Mouse (Mus musculus): Measurements from ENCODE around the gene L1cam. TPM values are rescaled to one million over a fixed set of nuclear protein-coding genes. Genes with fewer than 3 reads are reported as not detected.

The L1cam gene
- 0.93 and 1.7 TPM in 2 replicates for polyA plus RNA-seq (2016; fragmentation: Nextera tagmentation; extraction: Ambion mirVana)

GRCm38 (mm10) chrX:73895719-73896118, at the start of gene L1cam:
Gene L1cam (minus strand): TSS chrX:73896105.
- ATAC-seq (ENCODE audit: insufficient number of reproducible peaks, insufficient read depth, low FRiP score, low TSS enrichment, low read depth), result no peak
- Histone ChIP-seq H3K4me2 (no peak within 1 kb of the TSS), H3K36me3 (no peaks in the 10 kb centered on the region), H3K4me3 (replicated peaks) (no peak within 1 kb of the TSS), H3K27ac (no peak within 1 kb of the TSS), H3K9me3 (no peaks in the 10 kb centered on the region), H3K9ac (replicated peaks) (no peak within 1 kb of the TSS), H3K27me3 (peaks cover 20% of the 10 kb centered on the region), H3K4me1 (replicated peaks) (no peaks in the 10 kb centered on the region)
- 14% methylated on average over 2 of the region's 2 CpGs for WGBS

- H3K4me1 ChIP-seq (replicated peaks), result no peaks in the 10 kb centered on the region
- ATAC-seq (ENCODE audit: insufficient number of reproducible peaks, insufficient read depth, low FRiP score, low TSS enrichment, low read depth), result no peak
- WGBS, result 93% methylated on average over 2 of the region's 2 CpGs
- H3K4me2 ChIP-seq, result no peak overlapping the region
- H3K4me3 ChIP-seq (replicated peaks), result no peak overlapping the region
- no peak overlapping the region for H3K27ac ChIP-seq
- H3K9ac ChIP-seq (replicated peaks), result no peak overlapping the region
- H3K36me3 ChIP-seq, result peaks cover 62% of the 10 kb centered on the region
- no peaks in the 10 kb centered on the region for H3K9me3 ChIP-seq
- no peaks in the 10 kb centered on the region for H3K27me3 ChIP-seq
These were observed 46.4 kb upstream of the L1cam start for GRCm38 (mm10) chrX:73942294-73942693.

- ATAC-seq (ENCODE audit: insufficient number of reproducible peaks, insufficient read depth, low FRiP score, low TSS enrichment, low read depth), result no peak
- WGBS, result 94% methylated on average over 2 of the region's 2 CpGs
- peaks cover 58% of the 10 kb centered on the region for H3K36me3 ChIP-seq
These were observed 46.0 kb upstream of the L1cam start for GRCm38 (mm10) chrX:73941860-73942259.

GRCm38 (mm10) chrX:73931871-73932270, 36.0 kb upstream of the L1cam start:
- 83% methylated on average over 2 of the region's 2 CpGs for WGBS

More at GRCm38 (mm10) chrX:73941860-73942259, 46.0 kb upstream of the L1cam start:
- Histone ChIP-seq H3K4me2 (no peak overlapping the region), H3K4me3 (replicated peaks) (no peak overlapping the region), H3K27me3 (no peaks in the 10 kb centered on the region), H3K4me1 (replicated peaks) (no peaks in the 10 kb centered on the region), H3K9me3 (no peaks in the 10 kb centered on the region), H3K9ac (replicated peaks) (no peak overlapping the region), H3K27ac (no peak overlapping the region)

GRCm38 (mm10) chrX:73930402-73931062, 34.6 kb upstream of the L1cam start, which contains the start of gene Renbp:
Gene Renbp (minus strand): TSS chrX:73930850.
- peak within 1 kb of the TSS; percentile 40 for H3K4me2 ChIP-seq
- H3K36me3 ChIP-seq, result no peaks in the 10 kb centered on the region
- peak within 1 kb of the TSS; percentile 17; the same call in 1 of the 2 replicates for H3K4me3 ChIP-seq (replicated peaks)
- WGBS, result 37% methylated on average over 17 of the region's 17 CpGs
- H3K27me3 ChIP-seq, result 0 out of 2 replicates have a peak, but pooled peaks cover 4% of the 10 kb centered on the region
- H3K9ac ChIP-seq (replicated peaks), result no peak within 1 kb of the TSS
- ATAC-seq (ENCODE audit: insufficient number of reproducible peaks, insufficient read depth, low FRiP score, low TSS enrichment, low read depth), result peak; percentile 85
- no peaks in the 10 kb centered on the region for H3K4me1 ChIP-seq (replicated peaks)
- H3K27ac ChIP-seq, result no peak within 1 kb of the TSS
- H3K9me3 ChIP-seq, result no peaks in the 10 kb centered on the region

More at GRCm38 (mm10) chrX:73931871-73932270, 36.0 kb upstream of the L1cam start:
- H3K27ac ChIP-seq, result no peak overlapping the region
- no peak overlapping the region for H3K9ac ChIP-seq (replicated peaks)
- no peaks in the 10 kb centered on the region for H3K9me3 ChIP-seq
- no peaks in the 10 kb centered on the region for H3K4me1 ChIP-seq (replicated peaks)
- H3K4me2 ChIP-seq, result no peak overlapping the region
- H3K36me3 ChIP-seq, result no peaks in the 10 kb centered on the region
- ATAC-seq (ENCODE audit: insufficient number of reproducible peaks, insufficient read depth, low FRiP score, low TSS enrichment, low read depth), result no peak
- H3K27me3 ChIP-seq, result 0 out of 2 replicates have a peak, but pooled peaks cover 4% of the 10 kb centered on the region
- H3K4me3 ChIP-seq (replicated peaks), result no peak overlapping the region

- peak overlapping the region; percentile 56 for H3K4me3 ChIP-seq (replicated peaks)
- peak overlapping the region; percentile 75 for H3K27ac ChIP-seq
- 71% methylated on average over 8 of the region's 8 CpGs for WGBS
- 0 out of 2 replicates have a peak overlapping the region, but pooled peaks have one; percentile 53 for H3K9ac ChIP-seq (replicated peaks)
- peaks cover 24% of the 10 kb centered on the region for H3K36me3 ChIP-seq
- H3K4me1 ChIP-seq (replicated peaks), result no peaks in the 10 kb centered on the region
- H3K9me3 ChIP-seq, result no peaks in the 10 kb centered on the region
- no peaks in the 10 kb centered on the region for H3K27me3 ChIP-seq
- H3K4me2 ChIP-seq, result peak overlapping the region; percentile 65
- ATAC-seq (ENCODE audit: insufficient number of reproducible peaks, insufficient read depth, low FRiP score, low TSS enrichment, low read depth), result no peak
These were observed 26.6 kb upstream of the L1cam start for GRCm38 (mm10) chrX:73922550-73922882.

GRCm38 (mm10) chrX:73921823-73922549, 26.1 kb upstream of the L1cam start, which contains the start of the genes Arhgap4 and Naa10:
Gene Arhgap4 (minus strand): TSS chrX:73921870.
Gene Naa10 (minus strand): TSS chrX:73921944.
- peak within 1 kb of the TSS; percentile 56 for H3K4me3 ChIP-seq (replicated peaks)
- peaks cover 28% of the 10 kb centered on the region for H3K36me3 ChIP-seq
- ATAC-seq (ENCODE audit: insufficient number of reproducible peaks, insufficient read depth, low FRiP score, low TSS enrichment, low read depth), result peak; percentile 95
- peak within 1 kb of the TSS; percentile 73 for H3K9ac ChIP-seq (replicated peaks)
- H3K9me3 ChIP-seq, result no peaks in the 10 kb centered on the region
- peak within 1 kb of the TSS; percentile 65 for H3K4me2 ChIP-seq
- H3K4me1 ChIP-seq (replicated peaks), result no peaks in the 10 kb centered on the region
- peak within 1 kb of the TSS; percentile 82 for H3K27ac ChIP-seq
- no peaks in the 10 kb centered on the region for H3K27me3 ChIP-seq
- WGBS, result 18% methylated on average over 43 of the region's 43 CpGs

- H3K4me1 ChIP-seq (replicated peaks), result no peaks in the 10 kb centered on the region
- ATAC-seq (ENCODE audit: insufficient number of reproducible peaks, insufficient read depth, low FRiP score, low TSS enrichment, low read depth), result peak; percentile 39; the same call in 1 of the 2 replicates
- WGBS, result 17% methylated on average over 34 of the region's 34 CpGs
- H3K36me3 ChIP-seq, result peaks cover 30% of the 10 kb centered on the region
- no peaks in the 10 kb centered on the region for H3K27me3 ChIP-seq
- H3K4me3 ChIP-seq (replicated peaks), result peak overlapping the region; percentile 56
- H3K27ac ChIP-seq, result peak overlapping the region; percentile 82
- H3K9ac ChIP-seq (replicated peaks), result peak overlapping the region; percentile 73
- no peaks in the 10 kb centered on the region for H3K9me3 ChIP-seq
- H3K4me2 ChIP-seq, result peak overlapping the region; percentile 65
These were observed 25.4 kb upstream of the L1cam start for GRCm38 (mm10) chrX:73921285-73921822.

GRCm38 (mm10) chrX:73918631-73919030, 22.7 kb upstream of the L1cam start:
- H3K4me2 ChIP-seq, result no peak overlapping the region
- H3K9ac ChIP-seq (replicated peaks), result no peak overlapping the region
- no peak overlapping the region for H3K27ac ChIP-seq
- 90% methylated on average over 5 of the region's 5 CpGs for WGBS
- H3K4me3 ChIP-seq (replicated peaks), result no peak overlapping the region
- no peak for ATAC-seq (ENCODE audit: insufficient number of reproducible peaks, insufficient read depth, low FRiP score, low TSS enrichment, low read depth)
- no peaks in the 10 kb centered on the region; the same call in 1 of the 2 replicates for H3K27me3 ChIP-seq
- no peaks in the 10 kb centered on the region for H3K4me1 ChIP-seq (replicated peaks)
- no peaks in the 10 kb centered on the region for H3K9me3 ChIP-seq
- peaks cover 30% of the 10 kb centered on the region for H3K36me3 ChIP-seq

GRCm38 (mm10) chrX:73916945-73917344, 21.0 kb upstream of the L1cam start:
- ATAC-seq (ENCODE audit: insufficient number of reproducible peaks, insufficient read depth, low FRiP score, low TSS enrichment, low read depth), result no peak
- WGBS, result 86% methylated on average over 8 of the region's 8 CpGs
- Histone ChIP-seq H3K4me2 (no peak overlapping the region), H3K4me3 (replicated peaks) (no peak overlapping the region), H3K4me1 (replicated peaks) (no peaks in the 10 kb centered on the region), H3K36me3 (peaks cover 30% of the 10 kb centered on the region), H3K9me3 (no peaks in the 10 kb centered on the region), H3K9ac (replicated peaks) (no peak overlapping the region), H3K27ac (no peak overlapping the region), H3K27me3 (no peaks in the 10 kb centered on the region; the same call in 1 of the 2 replicates)
